Mouse (Mus musculus): ENCODE data around the gene Masp2. TPM values are rescaled to one million over a fixed set of nuclear protein-coding genes. Genes with fewer than 3 reads are reported as not detected.
A peak's percentile ranks its signal among the peaks of the same experiment; 100 is the strongest.

Masp2 gene
- polyA plus RNA-seq, 1 experiment from 2014 or later, result 0.79 TPM

- ATAC-seq (ENCODE audit: low FRiP score, low TSS enrichment) (no peak), DNase-seq (ENCODE audit: low spot score) (no peak)
- H3K4me1 ChIP-seq (replicated peaks; ENCODE audit: control insufficient read depth, insufficient read depth), result no peaks in the 10 kb centered on the region
- no peak overlapping the region for H3K27ac ChIP-seq (replicated peaks)
- no peak overlapping the region for H3K9ac ChIP-seq (ENCODE audit: low read length)
- no peaks in the 10 kb centered on the region for H3K9me3 ChIP-seq (ENCODE audit: control insufficient read depth, low read length)
- H3K27me3 ChIP-seq (ENCODE audit: control insufficient read depth, insufficient read depth, low read length), result no peaks in the 10 kb centered on the region
- WGBS, result 75% methylated on average over 4 of the region's 4 CpGs
- TF ChIP-seq CTCF (IDR thresholded peaks at IDR 0.05; ENCODE audit: low read depth) (no peak), EP300 (optimal IDR thresholded peaks at IDR 0.05) (no peak)
- no peaks in the 10 kb centered on the region; the same call in 1 of the 2 replicates for H3K36me3 ChIP-seq (ENCODE audit: control insufficient read depth, insufficient read depth, low read length)
- H3K4me2 ChIP-seq (replicated peaks; ENCODE audit: low read depth), result no peak overlapping the region
- H3K4me3 ChIP-seq (ENCODE audit: low read depth, low read length), result no peak overlapping the region
Measured at GRCm38 (mm10) chr4:148601871-148602270, 483 bp upstream of the Masp2 start.

GRCm38 (mm10) chr4:148603376-148604139, 1.2 kb downstream of the Masp2 start:
- DNase-seq (ENCODE audit: low spot score), result no peak
- no peak overlapping the region for H3K4me3 ChIP-seq (ENCODE audit: low read depth, low read length)
- H3K27ac ChIP-seq (replicated peaks), result no peak overlapping the region
- ATAC-seq (ENCODE audit: low FRiP score, low TSS enrichment), result peak; percentile 13
- 68% methylated on average over 10 of the region's 10 CpGs for WGBS
- H3K27me3 ChIP-seq (ENCODE audit: control insufficient read depth, insufficient read depth, low read length), result no peaks in the 10 kb centered on the region
- no peaks in the 10 kb centered on the region for H3K4me1 ChIP-seq (replicated peaks; ENCODE audit: control insufficient read depth, insufficient read depth)
- no peak for TF ChIP-seq CTCF (IDR thresholded peaks at IDR 0.05; ENCODE audit: low read depth)
- TF ChIP-seq EP300 (optimal IDR thresholded peaks at IDR 0.05), result no peak
- no peaks in the 10 kb centered on the region for H3K9me3 ChIP-seq (ENCODE audit: control insufficient read depth, low read length)
- no peak overlapping the region for H3K4me2 ChIP-seq (replicated peaks; ENCODE audit: low read depth)
- H3K9ac ChIP-seq (ENCODE audit: low read length), result no peak overlapping the region
- H3K36me3 ChIP-seq (ENCODE audit: control insufficient read depth, insufficient read depth, low read length), result no peaks in the 10 kb centered on the region

- H3K9ac ChIP-seq (ENCODE audit: low read length), result no peak overlapping the region
- no peak overlapping the region for H3K4me3 ChIP-seq (ENCODE audit: low read depth, low read length)
- TF ChIP-seq EP300 (optimal IDR thresholded peaks at IDR 0.05) (no peak), CTCF (IDR thresholded peaks at IDR 0.05; ENCODE audit: low read depth) (no peak)
- H3K36me3 ChIP-seq (ENCODE audit: control insufficient read depth, insufficient read depth, low read length), result no peaks in the 10 kb centered on the region
- no peaks in the 10 kb centered on the region for H3K27me3 ChIP-seq (ENCODE audit: control insufficient read depth, insufficient read depth, low read length)
- H3K4me2 ChIP-seq (replicated peaks; ENCODE audit: low read depth), result no peak overlapping the region
- no peak for DNase-seq (ENCODE audit: low spot score)
- WGBS, result 57% methylated on average over 7 of the region's 7 CpGs
- no peaks in the 10 kb centered on the region for H3K4me1 ChIP-seq (replicated peaks; ENCODE audit: control insufficient read depth, insufficient read depth)
- H3K27ac ChIP-seq (replicated peaks), result peak overlapping the region; percentile 69
- no peaks in the 10 kb centered on the region for H3K9me3 ChIP-seq (ENCODE audit: control insufficient read depth, low read length)
- ATAC-seq (ENCODE audit: low FRiP score, low TSS enrichment), result peak; percentile 19; the same call in 1 of the 2 replicates
Measured at GRCm38 (mm10) chr4:148604141-148604540, 1.8 kb downstream of the Masp2 start.

GRCm38 (mm10) chr4:148604541-148605165, 2.3 kb downstream of the Masp2 start:
- TF ChIP-seq CTCF (IDR thresholded peaks at IDR 0.05; ENCODE audit: low read depth) (peak; percentile 81), EP300 (optimal IDR thresholded peaks at IDR 0.05) (no peak)
- H3K27me3 ChIP-seq (ENCODE audit: control insufficient read depth, insufficient read depth, low read length), result no peaks in the 10 kb centered on the region
- DNase-seq (ENCODE audit: low spot score) (peak; percentile 80), ATAC-seq (ENCODE audit: low FRiP score, low TSS enrichment) (peak; percentile 36; the same call in 1 of the 2 replicates)
- H3K4me3 ChIP-seq (ENCODE audit: low read depth, low read length), result no peak overlapping the region
- no peaks in the 10 kb centered on the region for H3K4me1 ChIP-seq (replicated peaks; ENCODE audit: control insufficient read depth, insufficient read depth)
- H3K27ac ChIP-seq (replicated peaks), result peak overlapping the region; percentile 69
- H3K9ac ChIP-seq (ENCODE audit: low read length), result no peak overlapping the region
- no peaks in the 10 kb centered on the region for H3K36me3 ChIP-seq (ENCODE audit: control insufficient read depth, insufficient read depth, low read length)
- WGBS, result 80% methylated on average over 3 of the region's 3 CpGs
- H3K4me2 ChIP-seq (replicated peaks; ENCODE audit: low read depth), result no peak overlapping the region
- H3K9me3 ChIP-seq (ENCODE audit: control insufficient read depth, low read length), result no peaks in the 10 kb centered on the region

GRCm38 (mm10) chr4:148607758-148608157, 5.4 kb downstream of the Masp2 start:
- no peaks in the 10 kb centered on the region for H3K9me3 ChIP-seq (ENCODE audit: control insufficient read depth, low read length)
- no peak overlapping the region for H3K27ac ChIP-seq (replicated peaks)
- H3K36me3 ChIP-seq (ENCODE audit: control insufficient read depth, insufficient read depth, low read length), result no peaks in the 10 kb centered on the region; the same call in 1 of the 2 replicates
- H3K4me2 ChIP-seq (replicated peaks; ENCODE audit: low read depth), result no peak overlapping the region
- no peak overlapping the region for H3K4me3 ChIP-seq (ENCODE audit: low read depth, low read length)
- no peaks in the 10 kb centered on the region for H3K4me1 ChIP-seq (replicated peaks; ENCODE audit: control insufficient read depth, insufficient read depth)
- no peaks in the 10 kb centered on the region for H3K27me3 ChIP-seq (ENCODE audit: control insufficient read depth, insufficient read depth, low read length)
- TF ChIP-seq EP300 (optimal IDR thresholded peaks at IDR 0.05) (no peak), CTCF (IDR thresholded peaks at IDR 0.05; ENCODE audit: low read depth) (peak; percentile 95)
- 24% methylated on average over 5 of the region's 5 CpGs for WGBS
- peak; percentile 51; the same call in 1 of the 2 replicates for ATAC-seq (ENCODE audit: low FRiP score, low TSS enrichment)
- DNase-seq (ENCODE audit: low spot score), result peak; percentile 87
- no peak overlapping the region for H3K9ac ChIP-seq (ENCODE audit: low read length)

- H3K36me3 ChIP-seq (ENCODE audit: control insufficient read depth, insufficient read depth, low read length), result peaks cover 4% of the 10 kb centered on the region; the same call in 1 of the 2 replicates
- H3K4me1 ChIP-seq (replicated peaks; ENCODE audit: control insufficient read depth, insufficient read depth), result no peaks in the 10 kb centered on the region
- no peak overlapping the region for H3K27ac ChIP-seq (replicated peaks)
- H3K9me3 ChIP-seq (ENCODE audit: control insufficient read depth, low read length), result no peaks in the 10 kb centered on the region
- ATAC-seq (ENCODE audit: low FRiP score, low TSS enrichment) (no peak), DNase-seq (ENCODE audit: low spot score) (no peak)
- H3K4me3 ChIP-seq (ENCODE audit: low read depth, low read length), result no peak overlapping the region
- no peak overlapping the region for H3K4me2 ChIP-seq (replicated peaks; ENCODE audit: low read depth)
- H3K9ac ChIP-seq (ENCODE audit: low read length), result no peak overlapping the region
- WGBS, result 76% methylated on average over 5 of the region's 5 CpGs
- TF ChIP-seq EP300 (optimal IDR thresholded peaks at IDR 0.05) (no peak), CTCF (IDR thresholded peaks at IDR 0.05; ENCODE audit: low read depth) (no peak)
- H3K27me3 ChIP-seq (ENCODE audit: control insufficient read depth, insufficient read depth, low read length), result no peaks in the 10 kb centered on the region
Measured at GRCm38 (mm10) chr4:148609805-148610204, 7.5 kb downstream of the Masp2 start.

Measured in stomach, postnatal 0 days (tissue).